Mouse (Mus musculus) heart, embryonic 12.5 days (tissue): ENCODE results near the gene Slc30a3. TPM values are rescaled to one million over a fixed set of nuclear protein-coding genes. Genes with fewer than 3 reads are reported as not detected.

Experiments used
- ATAC-seq: fragments of 200-750 bp; cut with Nextera tagmentation; 2 replicates; pipeline ENCODE4 v1.8.0; 2017; ENCODE audit warnings: moderate TSS enrichment, moderate library complexity; ENCODE audit not compliant: insufficient number of reproducible peaks, low FRiP score
- H3K27ac ChIP-seq: fragments of 300-500 bp; sonication (generic); 2 replicates; pipeline ENCODE4 v1.5.1; 2016; ENCODE audit warnings: mild to moderate bottlenecking, moderate library complexity; ENCODE audit not compliant: poor library complexity, severe bottlenecking
- H3K27me3 ChIP-seq: fragments of 300-500 bp; sonication (generic); replicated peaks from 2 replicates; pipeline ENCODE4 v1.6.1; 2016; ENCODE audit warnings: mild to moderate bottlenecking, moderate library complexity
- H3K36me3 ChIP-seq: fragments of 300-500 bp; sonication (generic); 2 replicates; pipeline ENCODE4 v1.6.1; 2016; ENCODE audit warnings: mild to moderate bottlenecking, moderate library complexity
- H3K4me1 ChIP-seq: fragments of 300-500 bp; sonication (generic); replicated peaks from 2 replicates; pipeline ENCODE4 v1.6.1; 2016; ENCODE audit warnings: mild to moderate bottlenecking
- H3K4me2 ChIP-seq: fragments of 300-500 bp; sonication (generic); 2 replicates; pipeline ENCODE4 v1.6.1; 2016; ENCODE audit warnings: mild to moderate bottlenecking, moderate library complexity
- H3K4me3 ChIP-seq: fragments of 300-500 bp; sonication (generic); 2 replicates; pipeline ENCODE4 v1.5.1; 2016; ENCODE audit warnings: mild to moderate bottlenecking
- H3K9ac ChIP-seq: fragments of 300-500 bp; sonication (generic); 2 replicates; pipeline ENCODE4 v1.6.1; 2016; ENCODE audit warnings: mild to moderate bottlenecking, moderate library complexity
- H3K9me3 ChIP-seq: fragments of 300-500 bp; sonication (generic); replicated peaks from 2 replicates; pipeline ENCODE4 v1.6.1; 2016; ENCODE audit warnings: mild to moderate bottlenecking, moderate library complexity
- WGBS: fragments of 180-500 bp; shearing (Covaris S2); methylation state at CpG from one replicate; pipeline ENCODE4 v1.1.7; 2016; 5-methylcytosine and 5-hydroxymethylcytosine counted together
- polyA plus RNA-seq: library from polyadenylated mRNA; unstranded; fragments of >200 nt; fragmentation: Nextera tagmentation; extraction: Ambion mirVana; gene quantifications from 2 replicates; pipeline ENCODE4 v1.2.1, GENCODE M21; 2016

The Slc30a3 gene
- polyA plus RNA-seq, 1 experiment from 2014 or later: 0.47 TPM

DNA sequence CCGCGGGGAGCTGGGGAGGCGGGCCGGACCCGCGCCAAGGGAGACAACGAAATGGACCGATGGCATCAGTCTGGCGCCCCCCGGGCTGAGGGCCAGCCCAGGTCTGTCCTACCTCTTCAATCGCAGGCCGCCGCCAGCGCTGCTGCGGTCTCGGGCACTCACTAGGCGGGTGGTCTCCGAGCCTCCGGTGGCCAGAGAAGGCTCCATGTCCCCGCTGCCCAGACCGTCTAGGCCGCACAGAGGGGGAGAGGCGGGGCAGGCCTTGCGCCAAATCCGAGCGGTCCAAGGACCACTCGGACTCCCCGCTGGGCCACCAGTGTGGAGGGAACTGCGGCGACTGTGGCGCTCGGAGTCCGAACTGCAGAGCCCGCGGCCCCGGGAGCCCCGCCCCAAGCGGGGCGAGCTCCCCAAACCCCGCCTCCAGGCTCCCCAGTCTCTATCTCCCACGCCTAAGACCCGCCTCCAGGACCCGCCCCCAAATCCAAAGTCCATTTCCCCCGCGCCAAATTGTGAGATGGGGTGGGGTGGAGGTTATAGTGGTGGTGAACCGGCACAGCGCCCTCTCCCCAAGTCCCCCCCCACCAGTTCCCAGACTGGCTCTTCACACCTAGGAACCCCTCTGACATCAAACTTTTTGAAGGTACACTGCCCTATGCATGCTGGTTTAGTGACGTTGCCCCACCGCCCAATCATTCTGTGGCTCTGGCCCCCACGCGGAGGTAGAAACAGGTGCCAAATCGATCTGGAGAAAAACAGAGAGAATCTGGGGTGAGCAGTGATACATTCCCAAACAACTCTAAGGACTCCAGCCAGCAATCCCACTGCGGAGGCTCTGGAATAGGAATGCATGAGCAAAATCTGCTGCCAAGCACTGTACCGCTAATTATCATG is 14.6 kb downstream of the Slc30a3 start:
- Histone ChIP-seq H3K4me3 (peak overlapping the region; percentile 45), H3K9ac (peak overlapping the region; percentile 55), H3K27ac (no peak overlapping the region), H3K4me2 (peak overlapping the region; percentile 71), H3K27me3 (peaks cover 99% of the 10 kb centered on the region), H3K9me3 (no peaks in the 10 kb centered on the region), H3K36me3 (no peaks in the 10 kb centered on the region), H3K4me1 (peaks cover 33% of the 10 kb centered on the region)
- ATAC-seq: 0 out of 2 replicates have a peak, but pooled peaks have one; percentile 51
- under 1% methylated on average over 52 of the region's 54 CpGs for WGBS

DNA sequence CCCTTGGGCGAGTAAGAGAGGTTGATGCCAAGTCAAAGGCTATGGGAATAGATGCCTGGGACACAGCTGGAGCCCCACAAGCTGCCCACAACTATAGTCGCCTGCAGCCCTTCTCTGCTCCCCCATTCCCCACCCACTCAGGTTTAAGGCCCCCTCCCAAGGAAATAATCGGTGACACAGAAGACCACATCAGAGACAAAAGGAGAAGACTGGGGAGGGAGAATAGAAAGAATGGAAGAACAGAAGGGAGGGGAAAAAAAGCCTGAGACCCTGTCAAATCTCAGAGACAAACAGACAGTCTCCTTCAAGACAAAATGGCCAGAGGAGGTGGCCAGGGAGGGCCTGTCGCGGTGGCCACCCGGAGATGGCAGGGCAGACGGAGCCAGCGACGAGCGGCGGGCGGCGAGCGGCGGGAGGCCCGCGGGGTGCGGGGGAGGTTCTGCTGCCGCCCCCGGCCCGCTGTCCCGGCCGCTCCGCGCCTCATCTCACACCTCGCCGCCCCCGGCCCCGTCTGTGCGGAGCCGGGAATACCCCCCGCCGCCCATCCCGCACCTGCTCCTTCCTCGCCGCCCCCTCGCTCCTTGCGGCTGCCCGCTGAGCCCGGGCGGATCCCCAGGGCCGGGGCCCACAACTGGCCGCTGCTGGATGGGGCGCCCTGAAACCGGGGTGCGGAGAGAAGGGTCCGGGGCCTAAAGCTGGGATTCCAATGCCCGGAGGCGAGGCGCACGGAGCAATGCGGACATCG is 15.6 kb downstream of the Slc30a3 start:
- peak overlapping the region; percentile 45 for H3K4me3 ChIP-seq
- H3K4me2 ChIP-seq: peak overlapping the region; percentile 71
- peaks cover 100% of the 10 kb centered on the region for H3K27me3 ChIP-seq
- peak overlapping the region; percentile 55; the same call in 1 of the 2 replicates for H3K9ac ChIP-seq
- 4% methylated on average over 33 of the region's 53 CpGs for WGBS
- no peak for ATAC-seq
- no peak overlapping the region for H3K27ac ChIP-seq
- H3K36me3 ChIP-seq: no peaks in the 10 kb centered on the region
- H3K4me1 ChIP-seq: peaks cover 33% of the 10 kb centered on the region
- H3K9me3 ChIP-seq: no peaks in the 10 kb centered on the region

DNA sequence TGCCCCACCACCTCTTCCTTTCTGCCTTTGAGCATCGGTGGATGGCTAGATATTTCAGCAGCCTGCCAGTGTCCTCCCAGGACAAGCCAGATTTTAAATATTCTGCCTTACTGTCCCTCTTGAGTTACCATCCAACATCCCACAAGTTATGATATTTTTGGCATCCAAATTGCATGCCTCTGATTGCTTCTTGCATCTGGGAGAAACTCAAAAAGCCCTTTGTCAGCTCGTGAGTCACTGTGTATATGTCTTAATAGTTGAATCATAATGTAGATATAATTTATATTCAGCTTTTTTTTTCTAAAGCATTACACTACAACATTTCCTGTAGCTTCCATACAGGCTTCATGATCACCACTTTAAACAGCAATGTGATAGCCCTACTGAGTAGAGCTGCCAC is 20.9 kb downstream of the Slc30a3 start:
- Histone ChIP-seq H3K9me3 (no peaks in the 10 kb centered on the region), H3K27ac (no peak overlapping the region), H3K36me3 (no peaks in the 10 kb centered on the region), H3K4me2 (no peak overlapping the region), H3K27me3 (peaks cover 60% of the 10 kb centered on the region), H3K4me1 (peaks cover 35% of the 10 kb centered on the region), H3K4me3 (no peak overlapping the region), H3K9ac (no peak overlapping the region)
- 73% methylated on average over 2 of the region's 2 CpGs for WGBS
- ATAC-seq: no peak

DNA sequence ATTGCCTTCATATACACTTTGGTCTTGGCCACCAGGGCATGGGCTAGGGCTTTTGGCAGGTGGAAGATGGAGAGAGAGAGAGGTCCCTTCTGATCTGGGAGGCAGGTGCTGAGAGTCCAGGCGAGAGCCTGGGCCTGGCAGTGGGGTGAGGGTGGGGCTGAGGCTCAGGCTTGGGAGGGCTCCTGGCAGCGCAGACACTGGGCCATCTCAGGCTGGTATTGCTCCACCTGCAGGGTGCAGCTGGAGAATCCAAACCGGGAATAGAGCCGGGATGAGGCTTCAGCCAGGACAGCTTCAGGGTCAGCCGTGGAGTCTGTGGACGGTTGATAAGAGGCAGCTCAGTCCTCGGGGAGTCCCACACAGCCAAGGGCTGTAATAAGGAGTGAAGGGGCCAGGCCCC is 21.4 kb downstream of the Slc30a3 start:
- peaks cover 55% of the 10 kb centered on the region for H3K27me3 ChIP-seq
- H3K4me3 ChIP-seq: no peak overlapping the region
- no peak overlapping the region for H3K27ac ChIP-seq
- H3K9me3 ChIP-seq: no peaks in the 10 kb centered on the region
- WGBS: 22% methylated on average over 7 of the region's 7 CpGs
- H3K4me1 ChIP-seq: peaks cover 37% of the 10 kb centered on the region
- H3K4me2 ChIP-seq: no peak overlapping the region
- ATAC-seq: no peak
- H3K9ac ChIP-seq: peak overlapping the region; percentile 33; the same call in 1 of the 2 replicates
- H3K36me3 ChIP-seq: no peaks in the 10 kb centered on the region

DNA sequence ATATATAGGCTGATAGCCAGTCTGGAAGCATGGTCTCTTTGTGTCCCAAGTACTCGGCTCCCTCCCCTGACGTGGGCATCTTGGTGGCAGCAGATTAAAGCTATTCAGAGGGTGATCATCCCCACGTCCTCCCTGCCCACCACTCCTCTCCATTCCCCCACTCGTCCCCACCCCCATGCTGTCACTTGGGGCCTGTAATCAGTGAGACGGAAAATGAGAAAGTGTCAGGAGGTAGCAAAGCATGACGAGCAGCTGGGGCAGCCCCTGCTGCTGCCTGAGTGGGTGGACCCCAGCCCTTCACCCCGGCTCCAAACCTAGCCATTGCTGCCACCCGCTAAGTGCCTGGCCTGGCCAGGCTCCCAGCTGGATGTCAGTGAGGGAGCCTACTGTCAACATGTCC is 24.1 kb downstream of the Slc30a3 start:
- no peak overlapping the region for H3K9ac ChIP-seq
- no peak for ATAC-seq
- WGBS: 8% methylated on average over 8 of the region's 8 CpGs
- H3K36me3 ChIP-seq: peaks cover 3% of the 10 kb centered on the region; the same call in 1 of the 2 replicates
- no peaks in the 10 kb centered on the region for H3K9me3 ChIP-seq
- peaks cover 28% of the 10 kb centered on the region for H3K27me3 ChIP-seq
- H3K4me1 ChIP-seq: peaks cover 37% of the 10 kb centered on the region
- H3K4me2 ChIP-seq: peak overlapping the region; percentile 67
- no peak overlapping the region for H3K4me3 ChIP-seq
- H3K27ac ChIP-seq: peak overlapping the region; percentile 62

DNA sequence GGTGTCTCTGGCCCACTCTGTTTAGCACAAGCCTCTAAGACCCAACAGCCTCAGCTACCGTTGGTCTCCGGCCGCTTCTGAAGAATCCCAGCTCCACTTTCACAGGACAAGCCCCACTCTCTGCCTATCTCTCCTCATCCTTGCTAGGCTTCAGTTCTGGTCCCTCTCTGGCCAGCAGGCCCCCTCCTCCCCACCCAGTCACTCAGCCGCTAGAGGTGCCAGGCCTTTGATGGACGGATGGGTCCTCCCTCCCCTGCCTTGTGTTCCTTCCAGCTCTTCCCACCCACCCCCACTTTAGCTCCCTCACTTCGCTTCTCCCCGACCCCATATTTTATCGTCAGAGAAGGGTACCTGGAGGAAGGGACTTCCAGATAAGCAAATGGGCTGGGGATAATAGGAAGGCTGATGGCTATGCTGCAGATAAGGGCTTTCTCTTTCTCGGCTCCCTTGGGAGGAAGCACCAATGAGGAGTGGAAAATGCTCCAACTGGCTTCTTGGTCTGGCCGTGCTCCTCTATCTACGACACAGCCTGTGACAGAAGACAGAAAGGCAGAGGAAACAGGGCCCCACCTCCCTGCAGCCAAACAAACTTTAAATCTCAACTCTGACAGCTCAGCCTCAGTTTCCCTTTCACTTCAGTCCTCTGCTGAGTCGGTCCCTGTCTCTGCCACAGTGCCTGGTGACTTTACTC is 25.0 kb downstream of the Slc30a3 start:
- peak overlapping the region; percentile 45 for H3K9ac ChIP-seq
- ATAC-seq: peak; percentile 74

DNA sequence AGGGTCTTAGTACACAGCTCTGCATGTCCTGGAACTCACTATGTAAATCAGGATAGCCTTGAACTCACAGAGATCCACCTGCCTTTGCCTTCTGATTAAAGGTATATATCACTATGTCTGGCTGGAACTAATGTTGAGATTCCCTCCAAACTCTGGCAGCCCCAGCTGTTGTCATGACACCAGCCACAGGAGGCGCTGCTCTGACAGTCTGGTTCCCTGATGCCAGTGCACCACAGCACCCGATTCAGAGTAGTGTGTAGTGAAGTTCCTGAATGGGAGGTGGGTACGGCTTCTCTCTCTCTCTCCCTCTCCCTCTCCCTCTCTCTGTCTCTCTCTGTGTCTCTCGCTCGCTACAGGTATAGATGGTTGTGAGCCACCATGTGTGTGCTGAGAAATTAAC is 25.7 kb downstream of the Slc30a3 start:
- Histone ChIP-seq H3K9ac (peak overlapping the region; percentile 13; the same call in 1 of the 2 replicates), H3K27me3 (peaks cover 12% of the 10 kb centered on the region), H3K9me3 (no peaks in the 10 kb centered on the region), H3K4me2 (peak overlapping the region; percentile 67), H3K4me1 (peaks cover 37% of the 10 kb centered on the region), H3K36me3 (peaks cover 19% of the 10 kb centered on the region), H3K4me3 (peak overlapping the region; percentile 29), H3K27ac (peak overlapping the region; percentile 62)
- 8% methylated on average over 5 of the region's 5 CpGs for WGBS
- ATAC-seq: no peak

More for the DNA sequence above, 25.0 kb downstream of the Slc30a3 start:
- no peaks in the 10 kb centered on the region for H3K9me3 ChIP-seq
- H3K4me1 ChIP-seq: peaks cover 37% of the 10 kb centered on the region
- H3K27ac ChIP-seq: peak overlapping the region; percentile 62
- peak overlapping the region; percentile 67 for H3K4me2 ChIP-seq
- H3K27me3 ChIP-seq: peaks cover 19% of the 10 kb centered on the region
- H3K4me3 ChIP-seq: peak overlapping the region; percentile 29
- WGBS: 2% methylated on average over 12 of the region's 12 CpGs
- peaks cover 12% of the 10 kb centered on the region for H3K36me3 ChIP-seq

DNA sequence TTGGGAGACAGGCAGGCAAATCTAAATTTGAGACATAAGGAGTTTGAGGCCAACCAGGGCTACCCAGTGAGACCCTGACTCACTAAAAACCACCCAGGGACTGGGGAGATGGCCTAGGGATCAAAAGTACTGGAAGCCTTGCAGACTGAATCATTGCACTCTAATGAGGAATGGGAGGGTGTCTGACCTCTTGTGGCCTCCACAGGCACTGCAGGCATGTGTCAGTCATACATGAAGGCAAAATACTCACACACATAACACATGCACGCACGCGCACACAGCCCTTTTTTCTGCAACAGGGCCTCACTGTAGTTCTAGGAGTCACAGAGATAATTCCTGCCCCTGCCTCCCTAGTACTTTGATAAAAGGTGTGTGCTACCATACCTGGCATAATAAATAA is 26.7 kb downstream of the Slc30a3 start:
- Histone ChIP-seq H3K4me1 (peaks cover 31% of the 10 kb centered on the region), H3K27ac (no peak overlapping the region), H3K36me3 (peaks cover 29% of the 10 kb centered on the region), H3K4me3 (no peak overlapping the region), H3K9me3 (no peaks in the 10 kb centered on the region), H3K27me3 (peaks cover 8% of the 10 kb centered on the region), H3K9ac (no peak overlapping the region), H3K4me2 (no peak overlapping the region)
- no peak for ATAC-seq
- 76% methylated on average over 3 of the region's 3 CpGs for WGBS

DNA sequence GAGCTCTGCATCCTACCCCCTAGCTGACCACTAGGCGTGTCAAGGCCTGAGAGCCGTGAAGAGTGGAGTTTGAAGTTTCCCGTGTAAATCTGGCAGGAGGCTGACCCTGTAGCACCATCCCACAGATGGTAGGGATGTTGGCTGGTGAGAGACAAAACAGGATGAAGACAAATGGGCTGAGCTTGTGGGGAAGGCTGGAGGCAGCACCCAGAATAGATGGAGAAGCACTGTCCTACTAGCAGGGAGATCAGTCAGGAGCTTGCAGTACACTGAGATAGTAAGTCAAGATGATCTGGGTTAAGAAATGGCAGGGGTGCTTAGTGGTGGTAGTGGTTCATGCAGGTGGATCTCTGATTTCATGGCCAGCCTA is 27.3 kb downstream of the Slc30a3 start:
- no peak for ATAC-seq
- no peak overlapping the region for H3K27ac ChIP-seq
- H3K9ac ChIP-seq: no peak overlapping the region
- no peak overlapping the region for H3K4me3 ChIP-seq
- H3K4me1 ChIP-seq: peaks cover 28% of the 10 kb centered on the region
- H3K9me3 ChIP-seq: no peaks in the 10 kb centered on the region
- H3K4me2 ChIP-seq: no peak overlapping the region
- 55% methylated on average over 3 of the region's 3 CpGs for WGBS
- peaks cover 2% of the 10 kb centered on the region for H3K27me3 ChIP-seq
- peaks cover 35% of the 10 kb centered on the region for H3K36me3 ChIP-seq

DNA sequence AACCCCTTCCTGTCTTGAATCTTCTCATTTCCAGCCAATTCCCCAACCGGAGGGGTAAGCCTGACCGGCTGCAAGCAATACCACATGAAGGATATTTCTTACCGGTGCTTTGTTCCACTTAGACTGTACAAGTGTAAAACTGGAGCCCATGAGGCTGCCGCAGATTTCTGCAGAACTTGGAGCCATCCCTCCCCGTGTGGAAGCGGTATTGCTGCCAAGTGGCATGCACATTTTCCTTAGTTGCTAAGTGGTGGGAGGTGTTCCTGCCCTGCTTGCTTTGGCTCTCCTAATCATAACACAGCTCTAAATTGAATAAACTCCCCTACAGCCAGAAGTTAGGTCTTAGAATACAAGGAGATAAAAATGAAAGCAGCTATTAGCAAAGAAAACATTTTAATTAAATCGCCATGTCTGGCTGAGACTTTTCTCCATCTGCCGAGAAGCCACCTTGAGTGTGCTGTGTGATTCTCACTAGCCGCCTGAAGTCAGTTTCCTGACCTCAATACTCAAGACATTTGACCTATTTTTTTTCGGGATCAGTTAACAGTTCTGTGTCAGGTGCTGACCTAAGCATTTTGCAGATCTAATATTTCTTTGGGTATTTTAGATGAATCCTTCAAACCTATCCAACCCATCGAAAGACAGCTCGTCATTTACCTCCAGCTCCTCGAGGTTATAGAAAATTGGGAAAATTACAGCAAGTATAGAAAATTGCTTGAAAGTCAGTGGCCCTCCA is 27.8 kb downstream of the Slc30a3 start:
- Histone ChIP-seq H3K9ac (no peak overlapping the region), H3K4me1 (peaks cover 28% of the 10 kb centered on the region), H3K27me3 (no peaks in the 10 kb centered on the region), H3K4me2 (no peak overlapping the region), H3K4me3 (no peak overlapping the region), H3K36me3 (peaks cover 40% of the 10 kb centered on the region), H3K27ac (no peak overlapping the region), H3K9me3 (no peaks in the 10 kb centered on the region)
- 70% methylated on average over 13 of the region's 13 CpGs for WGBS
- ATAC-seq: no peak
